ENCODE assay signal across 24 mouse cellular contexts in the genomic region with DNA sequence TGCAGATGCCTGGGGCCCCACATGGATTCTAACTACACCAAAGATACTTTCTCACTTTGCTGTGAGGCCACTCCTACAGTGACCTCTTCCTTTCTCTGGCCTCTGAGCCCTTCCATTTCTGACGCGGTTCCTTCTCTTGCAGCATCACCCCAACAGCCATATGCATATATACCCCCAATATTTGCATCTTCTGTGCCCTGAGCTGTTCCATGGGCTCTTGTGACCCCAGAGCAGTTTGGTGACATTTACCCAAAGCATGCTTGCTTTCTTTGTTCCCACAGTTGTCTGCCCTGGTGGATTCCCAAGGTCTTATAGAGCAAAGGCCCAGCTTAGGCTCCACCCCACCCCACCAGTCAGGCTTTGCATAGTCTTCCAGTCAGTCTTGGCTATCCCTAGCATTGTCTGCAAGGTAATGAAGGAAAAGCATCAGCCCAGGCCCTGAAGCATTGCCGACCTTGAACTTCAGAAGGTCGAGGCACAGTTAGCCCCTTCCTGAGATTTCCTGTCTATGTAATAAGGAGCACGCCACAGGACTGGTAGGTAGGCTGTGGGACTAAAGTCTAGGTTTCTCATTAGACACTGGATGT. TPM values are rescaled to one million over a fixed set of nuclear protein-coding genes. Genes with fewer than 3 reads are reported as not detected.
A peak's percentile ranks its signal among the peaks of the same experiment; 100 is the strongest.
DNase-seq lines count a peak whose midpoint lies in the region; TF ChIP-seq lines count a peak whose summit lies in the region.
"Had no signal": no experiment of that assay in that cellular context is flagged by ENCODE, and none has a peak within 500 bp of the region (broad histone marks: within the 10 kb centered on the region; RNA-seq: fewer than 3 reads in every experiment).

No protein-coding gene starts in this region.

- TF ChIP-seq POLR2A in thymus, adult 2 months (IDR thresholded peaks at IDR 0.05; ENCODE audit: control insufficient read depth, extremely low read depth, insufficient read depth, low read length, poor library complexity), result no peak

- H3K27me3 ChIP-seq in thymus, adult 2 months (ENCODE audit: control insufficient read depth, insufficient read depth, low read length), result no peaks in the 10 kb centered on the region
- H3K27me3 ChIP-seq in embryonic facial prominence, embryonic 10.5 days (replicated peaks; ENCODE audit: low read depth, poor library complexity, severe bottlenecking), result no peaks in the 10 kb centered on the region
- H3K27me3 ChIP-seq: embryonic facial prominence, embryonic 13.5 days; forebrain, embryonic 15.5 days; hindbrain, embryonic 13.5 days; limb, embryonic 12.5 days; neural tube, embryonic 15.5 days had no signal

- 81% methylated on average over 5 of the region's 5 CpGs for WGBS in thymus, adult 2 months
- WGBS in embryonic facial prominence, embryonic 10.5 days, result 82% methylated on average over 5 of the region's 5 CpGs

- peaks cover 3% of the 10 kb centered on the region; the same call in 1 of the 2 replicates for H3K36me3 ChIP-seq in thymus, adult 2 months (ENCODE audit: control insufficient read depth, insufficient read depth, low read length)
- no peaks in the 10 kb centered on the region for H3K36me3 ChIP-seq in embryonic facial prominence, embryonic 10.5 days (replicated peaks)
- H3K36me3 ChIP-seq: embryonic facial prominence, embryonic 13.5 days; forebrain, embryonic 15.5 days; hindbrain, embryonic 13.5 days; limb, embryonic 12.5 days; midbrain, embryonic 10.5 days; neural tube, embryonic 15.5 days had no signal

- peak overlapping the region; percentile 96 for H3K27ac ChIP-seq in gastrocnemius, adult 2 months
- H3K27ac ChIP-seq in thymus, adult 2 months (ENCODE audit: control insufficient read depth, insufficient read depth, low read length), result peak overlapping the region; percentile 70
- 0 out of 2 replicates have a peak overlapping the region, but pooled peaks have one; percentile 8 for H3K27ac ChIP-seq in embryonic facial prominence, embryonic 10.5 days (replicated peaks)
- H3K27ac ChIP-seq: embryonic facial prominence, embryonic 13.5 days; forebrain, embryonic 15.5 days; kidney, postnatal 0 days; neural tube, embryonic 15.5 days had no signal

- H3K4me3 ChIP-seq in gastrocnemius, adult 2 months, result no peak overlapping the region
- no peak overlapping the region for H3K4me3 ChIP-seq in thymus, adult 2 months (ENCODE audit: control insufficient read depth, insufficient read depth, low read length)
- no peak overlapping the region for H3K4me3 ChIP-seq in embryonic facial prominence, embryonic 10.5 days
- H3K4me3 ChIP-seq: embryonic facial prominence, embryonic 13.5 days; forebrain, embryonic 15.5 days; hindbrain, embryonic 13.5 days; limb, embryonic 12.5 days; midbrain, embryonic 10.5 days; neural tube, embryonic 15.5 days had no signal

- DNase-seq in gastrocnemius, adult 2 months, result no peak
- no peak for DNase-seq in gastrocnemius, postnatal 36 days
- no peak for DNase-seq in thymus, adult 2 months
- no peak for DNase-seq in thymus, adult 18-20 months
- no peak for DNase-seq in embryonic facial prominence, embryonic 10.5 days (ENCODE audit: low spot score)
- DNase-seq in layer of hippocampus, postnatal 36 days, result no peak
- no peak for DNase-seq in urinary bladder, adult 2 months (ENCODE audit: low spot score)
- DNase-seq: adrenal gland, postnatal 10 days; cerebellum, adult 2 months; cerebellum, postnatal 25 days; gastrocnemius, postnatal 14 days; kidney, adult 2 months; lung, adult 18-20 months; lung, postnatal 10 days; right cerebral cortex, adult 18-20 months; right cerebral cortex, postnatal 4 days; thymus, postnatal 14 days had no signal

- TF ChIP-seq CTCF in gastrocnemius, adult 2 months (IDR thresholded peaks at IDR 0.05), result no peak
- no peak for TF ChIP-seq CTCF in thymus, adult 2 months (IDR thresholded peaks at IDR 0.05; ENCODE audit: borderline replicate concordance, control insufficient read depth, extremely low read depth, insufficient read depth, low read length, poor library complexity)

- intact Hi-C loops in gastrocnemius, adult 2 months (cut with DNase I), result no loop called here
- intact Hi-C loops in gastrocnemius, postnatal 36 days (cut with DNase I), result no loop called here

- H3K9me3 ChIP-seq in embryonic facial prominence, embryonic 10.5 days, result no peaks in the 10 kb centered on the region
- H3K9me3 ChIP-seq: embryonic facial prominence, embryonic 13.5 days; forebrain, embryonic 15.5 days; hindbrain, embryonic 13.5 days; limb, embryonic 12.5 days; midbrain, embryonic 10.5 days; neural tube, embryonic 15.5 days had no signal

- H3K4me1 ChIP-seq in thymus, adult 2 months (replicated peaks; ENCODE audit: control insufficient read depth, insufficient read depth, low read length), result peaks cover 84% of the 10 kb centered on the region
- peaks cover 55% of the 10 kb centered on the region for H3K4me1 ChIP-seq in embryonic facial prominence, embryonic 10.5 days

RNA-seq across cellular contexts. Expression of a gene that starts 59.8 kb away (rescaled TPM):
- 10 to 100 TPM; 59.2 to 65.5 TPM for total RNA-seq in gastrocnemius, adult 2 months (2021)
- total RNA-seq in gastrocnemius, postnatal 36 days (2021), result 10 to 100 TPM; 45.7 to 46.2 TPM
- 13.2 and 13.7 TPM in 2 replicates for polyA plus RNA-seq in thymus, adult 2 months (2012; rRNA removed)
- polyA plus RNA-seq in embryonic facial prominence, embryonic 10.5 days (2016; fragmentation: Nextera tagmentation; extraction: Ambion mirVana), result 6.8 and 7.5 TPM in 2 replicates
- 100 to 1,000 TPM; 135 to 146 TPM for total RNA-seq in layer of hippocampus, postnatal 36 days (2021)
- 16.7 and 21.2 TPM in 2 replicates for polyA plus RNA-seq in urinary bladder, adult 2 months (2012; rRNA removed)

Comparison
In these comparisons a context has a peak if more than half of its experiments do, and no peak if none do; other contexts are left out.
1. H3K27ac ChIP-seq: peak in every context shown above with its lines; median percentile 96 in gastrocnemius, adult 2 months; 70 in thymus, adult 2 months; 8 in embryonic facial prominence, embryonic 10.5 days.